Mouse (Mus musculus): ENCODE results near the gene Calcoco1.

Gene Calcoco1

DNA sequence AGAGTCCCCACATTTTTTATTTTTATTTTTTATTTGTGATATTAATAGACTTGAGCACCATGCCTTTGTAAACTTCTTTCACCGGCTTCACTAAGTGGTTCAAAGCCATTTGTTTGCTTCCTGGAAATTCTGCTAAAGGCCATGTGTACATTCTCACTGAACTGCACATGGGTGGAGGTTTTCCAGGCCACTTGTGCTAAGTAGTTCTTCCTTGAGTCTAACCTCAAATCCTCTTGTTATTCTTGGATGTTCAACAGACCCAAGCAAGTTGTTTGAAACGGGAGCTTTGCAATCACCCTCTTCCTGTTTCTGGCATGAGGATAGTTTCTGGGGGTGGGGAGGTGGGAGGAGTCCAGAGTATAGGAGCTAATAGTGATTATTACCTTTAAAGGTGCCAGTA is 16.5 kb upstream of the Calcoco1 start:
- no peak for DNase-seq (ENCODE audit: low spot score in 2 of 2)

GRCm38 (mm10) chr15:102737092-102737491 is 15.1 kb upstream of the Calcoco1 start:
- no peak for DNase-seq (ENCODE audit: low spot score in 2 of 2)

DNA sequence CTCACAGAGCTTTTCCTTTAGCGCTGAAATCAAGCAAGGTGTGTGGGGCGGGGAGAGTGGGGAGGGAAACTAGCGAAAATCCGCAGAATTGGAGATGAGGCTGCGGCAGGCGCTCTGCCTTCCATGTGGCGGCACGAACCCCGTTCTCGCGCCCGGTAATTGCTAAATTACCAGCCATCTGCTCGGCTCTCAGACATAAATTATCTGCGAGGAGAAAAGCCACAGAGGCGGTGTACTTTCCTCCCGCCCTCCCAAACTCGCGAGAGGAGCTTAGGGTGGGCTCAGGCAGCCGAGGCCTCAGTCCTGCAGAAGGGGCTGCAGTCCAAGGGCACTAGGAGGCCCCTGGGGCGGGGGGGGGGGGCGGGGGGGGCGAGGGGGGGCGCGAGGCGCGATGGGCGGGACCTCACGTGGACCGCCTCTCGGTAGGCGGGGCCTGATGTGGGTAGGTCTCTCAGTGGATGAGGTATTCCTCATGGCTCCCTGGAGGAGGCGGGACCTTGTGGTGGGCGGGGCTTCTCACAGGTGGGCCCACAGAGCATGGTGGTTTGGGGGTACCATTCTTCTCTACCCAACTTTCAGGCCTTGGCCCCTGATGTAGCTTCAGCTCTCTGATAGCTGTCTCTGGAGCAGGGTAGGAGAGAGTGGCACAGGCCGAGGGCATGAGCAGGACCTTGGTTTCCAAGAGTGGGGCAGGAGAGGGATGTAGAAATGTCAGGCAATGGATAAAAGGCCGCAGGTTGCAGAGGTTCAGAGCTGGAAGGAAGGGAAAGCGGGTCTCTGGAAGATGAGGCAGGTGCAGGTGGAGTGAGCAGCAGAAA is 14.4 kb upstream of the Calcoco1 start:
- no peak for DNase-seq (ENCODE audit: low spot score in 2 of 2)

DNA sequence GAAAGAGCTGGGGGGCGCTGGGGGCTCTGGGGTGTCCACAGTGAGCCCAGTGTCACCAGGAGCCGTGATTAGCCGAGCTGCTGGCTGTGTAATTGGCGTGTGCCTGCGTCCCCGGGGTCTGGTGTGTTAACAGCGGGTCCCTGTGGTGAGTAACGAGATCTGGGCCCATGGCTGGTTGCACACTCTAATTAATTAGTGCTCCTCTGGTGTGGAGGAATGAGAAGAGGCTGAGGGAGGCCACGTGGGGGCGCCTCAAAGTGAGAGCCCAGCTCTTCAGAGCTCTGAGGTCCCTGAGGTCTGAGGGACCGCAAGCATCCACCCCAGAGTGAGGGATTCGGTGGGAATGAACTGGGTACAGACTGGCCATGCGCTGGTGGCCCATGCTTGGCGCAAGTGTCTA is 13.1 kb upstream of the Calcoco1 start:
- DNase-seq (ENCODE audit: low spot score in 2 of 2) = peak in 1 of 2 experiments; percentile 34

- DNase-seq (ENCODE audit: low spot score in 2 of 2) = no peak
These were observed 12.0 kb upstream of the Calcoco1 start for GRCm38 (mm10) chr15:102733759-102734531.

DNA sequence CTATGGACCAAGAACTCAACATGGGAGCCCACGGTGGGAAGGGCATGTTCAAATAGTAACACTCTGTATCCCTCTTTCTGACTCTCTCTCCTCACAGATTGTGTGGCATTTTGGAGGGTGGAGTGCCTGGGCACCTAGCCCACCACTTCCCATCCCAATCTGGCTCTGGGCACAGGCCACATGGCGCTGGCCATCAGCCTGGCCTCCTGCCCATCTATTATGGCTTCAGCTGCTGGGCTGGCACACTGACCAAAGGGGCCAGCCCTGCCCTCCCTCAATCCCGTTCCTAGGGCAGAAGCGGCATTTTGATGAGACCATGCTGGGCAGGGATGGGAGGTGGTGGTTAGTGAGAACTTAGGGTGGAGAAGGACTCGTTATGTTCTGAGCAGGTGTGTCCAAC is 11.3 kb upstream of the Calcoco1 start:
- no peak for DNase-seq (ENCODE audit: low spot score in 2 of 2)

GRCm38 (mm10) chr15:102732406-102732805 is 10.4 kb upstream of the Calcoco1 start:
- DNase-seq (ENCODE audit: low spot score in 2 of 2) = no peak

- DNase-seq (ENCODE audit: low spot score in 2 of 2) = no peak
These were observed 6.0 kb upstream of the Calcoco1 start for GRCm38 (mm10) chr15:102727951-102728350.

GRCm38 (mm10) chr15:102723358-102724135 is 1.6 kb upstream of the Calcoco1 start:
- no peak for DNase-seq (ENCODE audit: low spot score in 2 of 2)

DNA sequence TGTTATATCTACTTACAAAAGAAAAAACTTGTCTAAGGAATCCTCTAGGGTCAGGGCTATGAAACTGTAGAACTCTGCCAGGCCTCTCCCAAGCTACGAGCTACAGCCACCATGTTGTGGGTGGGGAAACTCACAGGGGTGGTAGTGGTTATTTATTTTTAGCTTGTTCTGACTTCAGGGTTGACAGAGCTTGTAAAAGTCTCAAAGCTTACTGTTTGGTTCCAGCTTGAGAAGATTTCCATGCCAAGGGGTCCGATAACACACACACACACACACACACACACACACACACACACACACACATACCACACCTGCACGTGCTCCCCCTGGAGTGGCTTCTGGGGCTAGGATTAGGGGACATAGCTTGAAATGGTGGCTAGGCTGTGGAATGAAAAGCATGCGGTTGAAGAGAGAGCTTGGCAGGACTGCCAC is 538 bp upstream of the Calcoco1 start:
- DNase-seq (ENCODE audit: low spot score in 2 of 2) = no peak

- DNase-seq (ENCODE audit: low spot score in 2 of 2) = peak in 1 of 2 experiments; percentile 33
These were observed 721 bp downstream of the Calcoco1 start for GRCm38 (mm10) chr15:102721016-102721898.

DNA sequence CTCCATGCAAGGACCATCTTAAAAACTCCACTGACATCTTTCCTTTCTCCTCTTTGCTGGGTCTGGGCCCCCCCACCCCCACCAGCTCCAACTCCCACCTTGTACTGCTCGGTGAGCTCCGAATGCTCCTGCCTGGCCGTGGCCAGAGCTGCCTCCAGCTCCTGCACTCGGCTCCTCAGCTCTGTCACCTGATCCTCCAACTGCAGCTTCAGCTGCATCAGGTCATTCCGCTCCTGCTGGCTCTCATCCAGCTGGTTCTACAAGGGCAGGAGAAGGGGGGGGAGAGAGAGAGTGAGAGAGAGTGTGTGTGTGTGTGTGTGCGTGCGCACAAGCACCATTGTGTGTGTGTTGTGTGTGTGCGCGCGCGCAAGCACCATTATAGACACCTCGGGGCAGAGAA is 5.8 kb downstream of the Calcoco1 start:
- DNase-seq (ENCODE audit: low spot score in 2 of 2) = no peak

DNA sequence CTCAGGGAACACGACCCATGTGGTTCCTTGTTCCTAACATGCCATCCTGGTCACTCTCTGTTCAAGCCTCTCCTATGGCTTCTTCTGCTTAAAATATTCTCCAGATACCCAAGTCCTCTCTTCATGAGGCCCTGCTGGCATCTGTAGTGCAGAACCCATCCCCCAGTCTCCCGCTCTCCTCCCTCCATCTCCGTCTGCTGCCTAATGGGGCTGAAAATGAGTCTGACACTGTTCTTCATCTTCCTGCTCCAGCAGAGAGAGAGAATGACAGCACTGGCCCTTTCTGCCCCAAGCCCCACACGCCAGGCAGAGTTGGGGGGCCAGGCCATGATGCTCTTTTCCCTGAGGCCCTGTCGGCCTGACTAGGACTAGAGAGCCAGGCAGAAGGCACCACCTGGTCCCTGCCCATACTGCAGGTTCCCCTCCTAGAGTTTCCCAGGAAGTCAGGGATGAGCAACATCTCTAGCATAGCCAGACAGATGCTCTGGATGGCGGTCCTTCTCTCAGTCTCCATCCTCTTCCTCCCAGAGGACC is 14.2 kb downstream of the Calcoco1 start:
- no peak for DNase-seq (ENCODE audit: low spot score in 2 of 2)

DNA sequence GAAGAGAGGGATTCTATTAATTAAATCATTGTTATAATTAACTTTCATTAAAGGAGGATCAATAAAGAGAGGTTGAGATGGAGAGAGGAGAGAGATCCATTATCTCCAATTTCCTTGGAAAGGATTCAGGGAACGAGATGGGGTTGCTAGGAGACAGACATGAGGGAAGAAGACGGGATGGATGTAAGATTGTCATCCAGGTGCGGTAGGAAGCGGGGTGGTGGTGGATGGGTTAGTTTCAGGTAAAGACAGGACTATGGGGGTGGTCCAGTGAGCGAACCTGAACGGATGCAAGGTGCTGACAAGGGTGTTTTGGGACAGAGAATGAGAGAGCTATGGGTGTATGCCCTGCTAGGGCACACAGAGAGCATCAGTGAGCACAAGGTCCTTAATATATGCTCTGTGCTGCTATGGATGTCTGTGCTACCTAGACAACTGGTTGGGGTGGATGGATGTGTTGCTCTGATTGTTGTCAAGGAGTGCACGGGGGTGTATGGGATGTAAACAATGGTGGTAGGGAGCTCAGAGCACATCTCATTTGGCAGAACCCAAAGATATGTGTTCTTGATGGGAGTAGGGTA is 16.0 kb downstream of the Calcoco1 start:
- DNase-seq (ENCODE audit: low spot score in 2 of 2) = no peak

DNA sequence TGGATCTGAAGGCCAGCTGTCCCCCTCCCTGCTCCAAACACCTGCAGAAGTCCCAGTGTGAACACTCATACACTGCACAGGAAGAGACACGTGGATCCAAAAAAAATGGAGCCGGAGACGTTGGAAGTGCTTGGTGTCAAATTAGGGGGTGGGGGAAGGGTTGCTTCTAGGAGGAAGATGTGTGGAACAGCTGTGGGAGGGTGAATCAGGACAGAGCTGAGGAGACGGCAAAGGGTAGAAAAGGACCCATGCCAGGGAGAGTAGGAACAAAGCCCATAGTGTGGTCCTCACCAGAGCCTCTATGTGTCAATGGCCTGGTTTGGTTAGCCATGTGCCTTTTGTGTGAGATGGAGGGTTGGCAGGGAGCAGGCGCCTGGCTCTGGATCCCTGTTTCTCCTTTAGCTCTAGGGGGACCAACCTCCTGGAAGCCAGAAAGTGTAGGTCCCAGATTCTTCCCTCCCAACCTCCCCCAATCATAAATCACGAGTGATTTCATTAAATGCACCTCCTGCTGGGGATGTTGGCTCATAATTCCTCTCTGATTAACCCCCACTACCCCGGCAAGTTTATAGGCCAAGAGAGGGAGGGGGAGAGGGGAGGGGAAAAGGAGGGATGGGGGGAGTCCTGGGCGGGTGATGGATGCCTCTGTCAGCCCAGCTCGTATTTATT is 16.6 kb downstream of the Calcoco1 start:
- DNase-seq (ENCODE audit: low spot score in 2 of 2) = no peak

GRCm38 (mm10) chr15:102704806-102705205 is 17.2 kb downstream of the Calcoco1 start:
- DNase-seq (ENCODE audit: low spot score in 2 of 2) = no peak

- no peak for DNase-seq (ENCODE audit: low spot score in 2 of 2)
These were observed 19.0 kb downstream of the Calcoco1 start for GRCm38 (mm10) chr15:102702972-102703371.

DNA sequence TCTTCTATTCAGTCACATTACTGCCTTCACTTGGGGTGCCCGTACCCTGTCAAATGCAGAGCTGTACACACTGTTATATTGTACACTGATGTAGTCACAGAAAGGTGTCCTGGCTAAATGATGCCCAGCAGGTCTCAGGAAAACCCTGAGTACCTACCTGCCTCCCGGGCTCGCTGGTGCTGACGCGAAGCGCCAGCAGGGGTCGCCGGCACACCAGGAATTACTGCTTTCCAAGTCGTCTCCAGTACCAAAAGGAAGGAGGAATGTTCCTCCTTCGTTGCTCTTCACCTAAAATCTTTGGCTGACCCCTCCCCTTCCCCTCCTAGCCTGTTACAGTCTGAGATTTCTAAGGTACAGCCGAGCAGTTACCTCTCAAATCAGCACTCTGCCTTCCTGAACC is 23.8 kb downstream of the Calcoco1 start:
- DNase-seq (ENCODE audit: low spot score in 2 of 2) = peak; percentile 37 to 74

GRCm38 (mm10) chr15:102696899-102697298 is 25.1 kb downstream of the Calcoco1 start:
- no peak for DNase-seq (ENCODE audit: low spot score in 2 of 2)

GRCm38 (mm10) chr15:102693600-102693999 is 28.4 kb downstream of the Calcoco1 start:
- DNase-seq (ENCODE audit: low spot score in 2 of 2) = no peak
